Mouse (Mus musculus): Measurements from ENCODE around the gene Grin2b. TPM values are rescaled to one million over a fixed set of nuclear protein-coding genes. Genes with fewer than 3 reads are reported as not detected.

Gene Grin2b
- total and polyA plus RNA-seq, 2 experiments from 2014 or later: 64.1 to 76.4 TPM

- H3K9me3 ChIP-seq (ENCODE audit: low read length): no peaks in the 10 kb centered on the region
- H3K4me2 ChIP-seq (ENCODE audit: low read depth, low read length, poor library complexity, severe bottlenecking): no peak overlapping the region
- ATAC-seq (ENCODE audit: low FRiP score) (no peak), DNase-seq (ENCODE audit: low spot score) (no peak)
- TF ChIP-seq CTCF (IDR thresholded peaks at IDR 0.05): no peak
- H3K36me3 ChIP-seq (ENCODE audit: insufficient read depth, low read length): no peaks in the 10 kb centered on the region
- 84% methylated on average over 2 of the region's 2 CpGs for WGBS
- no peaks in the 10 kb centered on the region for H3K4me1 ChIP-seq (ENCODE audit: insufficient read depth, low read length)
- no peak overlapping the region for H3K4me3 ChIP-seq (ENCODE audit: low read depth, low read length)
- H3K27ac ChIP-seq (ENCODE audit: low read depth, low read length): no peak overlapping the region
- H3K9ac ChIP-seq (replicated peaks; ENCODE audit: low read length, poor library complexity, severe bottlenecking): no peak overlapping the region
- H3K27me3 ChIP-seq (ENCODE audit: insufficient read depth, low read length): no peaks in the 10 kb centered on the region
These were observed 427.7 kb downstream of the Grin2b start for GRCm38 (mm10) chr6:135745606-135746005.

GRCm38 (mm10) chr6:135734227-135734732, 439.0 kb downstream of the Grin2b start:
- Histone ChIP-seq H3K4me3 (ENCODE audit: low read depth, low read length) (no peak overlapping the region), H3K9me3 (ENCODE audit: low read length) (no peaks in the 10 kb centered on the region), H3K4me2 (ENCODE audit: low read depth, low read length, poor library complexity, severe bottlenecking) (no peak overlapping the region), H3K27ac (ENCODE audit: low read depth, low read length) (no peak overlapping the region), H3K9ac (replicated peaks; ENCODE audit: low read length, poor library complexity, severe bottlenecking) (no peak overlapping the region), H3K27me3 (ENCODE audit: insufficient read depth, low read length) (no peaks in the 10 kb centered on the region), H3K36me3 (ENCODE audit: insufficient read depth, low read length) (peaks cover 36% of the 10 kb centered on the region), H3K4me1 (ENCODE audit: insufficient read depth, low read length) (no peaks in the 10 kb centered on the region)
- WGBS: 81% methylated on average over 4 of the region's 4 CpGs
- ATAC-seq (ENCODE audit: low FRiP score) (no peak; the same call in 1 of the 2 replicates), DNase-seq (ENCODE audit: low spot score) (peak; percentile 40)
- no peak for TF ChIP-seq CTCF (IDR thresholded peaks at IDR 0.05)

- no peak overlapping the region for H3K9ac ChIP-seq (replicated peaks; ENCODE audit: low read length, poor library complexity, severe bottlenecking)
- 0 out of 2 replicates have a peak overlapping the region, but pooled peaks have one; percentile 1 for H3K27ac ChIP-seq (ENCODE audit: low read depth, low read length)
- no peaks in the 10 kb centered on the region for H3K27me3 ChIP-seq (ENCODE audit: insufficient read depth, low read length)
- WGBS: 94% methylated on average over 5 of the region's 5 CpGs
- no peak overlapping the region for H3K4me2 ChIP-seq (ENCODE audit: low read depth, low read length, poor library complexity, severe bottlenecking)
- no peaks in the 10 kb centered on the region for H3K4me1 ChIP-seq (ENCODE audit: insufficient read depth, low read length)
- peaks cover 8% of the 10 kb centered on the region for H3K36me3 ChIP-seq (ENCODE audit: insufficient read depth, low read length)
- H3K9me3 ChIP-seq (ENCODE audit: low read length): no peaks in the 10 kb centered on the region
- TF ChIP-seq CTCF (IDR thresholded peaks at IDR 0.05): no peak
- ATAC-seq (ENCODE audit: low FRiP score): no peak
- no peak for DNase-seq (ENCODE audit: low spot score)
- H3K4me3 ChIP-seq (ENCODE audit: low read depth, low read length): no peak overlapping the region
These were observed 446.2 kb downstream of the Grin2b start for GRCm38 (mm10) chr6:135727106-135727505.

GRCm38 (mm10) chr6:135721706-135722105, 451.6 kb downstream of the Grin2b start:
- no peak overlapping the region for H3K4me3 ChIP-seq (ENCODE audit: low read depth, low read length)
- H3K4me1 ChIP-seq (ENCODE audit: insufficient read depth, low read length): no peaks in the 10 kb centered on the region
- H3K9ac ChIP-seq (replicated peaks; ENCODE audit: low read length, poor library complexity, severe bottlenecking): no peak overlapping the region
- DNase-seq (ENCODE audit: low spot score): no peak
- ATAC-seq (ENCODE audit: low FRiP score): no peak
- H3K36me3 ChIP-seq (ENCODE audit: insufficient read depth, low read length): no peaks in the 10 kb centered on the region; the same call in 1 of the 2 replicates
- no peak overlapping the region for H3K4me2 ChIP-seq (ENCODE audit: low read depth, low read length, poor library complexity, severe bottlenecking)
- 81% methylated on average over 2 of the region's 2 CpGs for WGBS
- H3K27me3 ChIP-seq (ENCODE audit: insufficient read depth, low read length): no peaks in the 10 kb centered on the region
- no peak for TF ChIP-seq CTCF (IDR thresholded peaks at IDR 0.05)
- H3K27ac ChIP-seq (ENCODE audit: low read depth, low read length): no peak overlapping the region
- H3K9me3 ChIP-seq (ENCODE audit: low read length): no peaks in the 10 kb centered on the region

- no peaks in the 10 kb centered on the region for H3K36me3 ChIP-seq (ENCODE audit: insufficient read depth, low read length)
- 20% methylated on average over 3 of the region's 4 CpGs for WGBS
- H3K4me3 ChIP-seq (ENCODE audit: low read depth, low read length): no peak overlapping the region
- H3K4me1 ChIP-seq (ENCODE audit: insufficient read depth, low read length): no peaks in the 10 kb centered on the region
- no peak for DNase-seq (ENCODE audit: low spot score)
- H3K4me2 ChIP-seq (ENCODE audit: low read depth, low read length, poor library complexity, severe bottlenecking): no peak overlapping the region
- no peaks in the 10 kb centered on the region for H3K27me3 ChIP-seq (ENCODE audit: insufficient read depth, low read length)
- H3K9ac ChIP-seq (replicated peaks; ENCODE audit: low read length, poor library complexity, severe bottlenecking): no peak overlapping the region
- no peaks in the 10 kb centered on the region for H3K9me3 ChIP-seq (ENCODE audit: low read length)
- no peak for TF ChIP-seq CTCF (IDR thresholded peaks at IDR 0.05)
- ATAC-seq (ENCODE audit: low FRiP score): no peak
- no peak overlapping the region for H3K27ac ChIP-seq (ENCODE audit: low read depth, low read length)
These were observed 458.4 kb downstream of the Grin2b start for GRCm38 (mm10) chr6:135714906-135715305.

GRCm38 (mm10) chr6:135714236-135714635, 459.1 kb downstream of the Grin2b start:
- Histone ChIP-seq H3K27me3 (ENCODE audit: insufficient read depth, low read length) (no peaks in the 10 kb centered on the region), H3K9ac (replicated peaks; ENCODE audit: low read length, poor library complexity, severe bottlenecking) (no peak overlapping the region), H3K9me3 (ENCODE audit: low read length) (no peaks in the 10 kb centered on the region), H3K36me3 (ENCODE audit: insufficient read depth, low read length) (no peaks in the 10 kb centered on the region), H3K4me3 (ENCODE audit: low read depth, low read length) (no peak overlapping the region), H3K4me2 (ENCODE audit: low read depth, low read length, poor library complexity, severe bottlenecking) (no peak overlapping the region), H3K27ac (ENCODE audit: low read depth, low read length) (no peak overlapping the region), H3K4me1 (ENCODE audit: insufficient read depth, low read length) (no peaks in the 10 kb centered on the region)
- ATAC-seq (ENCODE audit: low FRiP score) (no peak), DNase-seq (ENCODE audit: low spot score) (no peak)
- TF ChIP-seq CTCF (IDR thresholded peaks at IDR 0.05): no peak
- WGBS: 25% methylated on average over 1 of the region's 1 CpGs

Measured in midbrain, postnatal 0 days (tissue).